ENCODE assay signal across 9 mouse cellular contexts in genomic region chr3:69257049-69257699, GRCm38 (mm10). TPM values are rescaled to one million over a fixed set of nuclear protein-coding genes. Genes with fewer than 3 reads are reported as not detected.
DNase-seq lines count a peak whose midpoint lies in the region.
"Had no signal": no experiment of that assay in that cellular context is flagged by ENCODE, and none has a peak within 500 bp of the region (broad histone marks: within the 10 kb centered on the region; RNA-seq: fewer than 3 reads in every experiment).

No protein-coding gene starts in this region.

- peak; percentile 55 for DNase-seq in adrenal gland, adult 2 months
- DNase-seq in adrenal gland, adult 8-10 months = no peak
- peak; percentile 49 for DNase-seq in ovary, postnatal 14 days (ENCODE audit: low spot score)
- no peak for DNase-seq in ovary, adult 18-20 months (ENCODE audit: low spot score)
- peak; percentile 21 to 66 for DNase-seq in cerebellum, postnatal 25 days
- peak; percentile 56 for DNase-seq in heart, postnatal 4 days
- DNase-seq in lung, adult 18-20 months = peak; percentile 10 to 43
- DNase-seq in right cerebral cortex, postnatal 10 days (ENCODE audit: low spot score in 2 of 2) = peak; percentile 53 to 66

RNA-seq across cellular contexts. Expression of gene Arl14, which starts 35.0 kb away (rescaled TPM):
- not detected for total RNA-seq in adrenal gland, adult 2 months (2021)
- polyA plus RNA-seq in adrenal gland, adult 2 months (2012; rRNA removed) = not detected in 2 replicates
- total RNA-seq in adrenal gland, adult 8-10 months (2022) = not detected
- not detected for total RNA-seq in heart, postnatal 4 days (2021)
- polyA plus RNA-seq: heart, embryonic 16.5 days had no signal

RNA-seq across cellular contexts. Expression of gene Ppm1l, which starts 59.5 kb away (rescaled TPM):
- total RNA-seq in adrenal gland, adult 2 months (2021) = 10 to 100 TPM; 12.2 to 13.5 TPM
- 2.4 and 3.1 TPM in 2 replicates for polyA plus RNA-seq in adrenal gland, adult 2 months (2012; rRNA removed)
- 10 to 100 TPM; 15.4 to 22.2 (median 19.6) TPM for total RNA-seq in adrenal gland, adult 8-10 months (2022)
- 10 to 100 TPM; 23.0 to 26.1 TPM for total RNA-seq in heart, postnatal 4 days (2021)

Comparison
In these comparisons a context has a peak if more than half of its experiments do, and no peak if none do; other contexts are left out.
1. DNase-seq: peak in adrenal gland, adult 2 months (single experiment), ovary, postnatal 14 days (single experiment), cerebellum, postnatal 25 days (2 of 2), heart, postnatal 4 days (single experiment), lung, adult 18-20 months (2 of 2) and right cerebral cortex, postnatal 10 days (2 of 2); none in adrenal gland, adult 8-10 months (single experiment) and ovary, adult 18-20 months (single experiment).